Mouse (Mus musculus): ENCODE results near the gene Coq7.

Coq7 gene

DNA sequence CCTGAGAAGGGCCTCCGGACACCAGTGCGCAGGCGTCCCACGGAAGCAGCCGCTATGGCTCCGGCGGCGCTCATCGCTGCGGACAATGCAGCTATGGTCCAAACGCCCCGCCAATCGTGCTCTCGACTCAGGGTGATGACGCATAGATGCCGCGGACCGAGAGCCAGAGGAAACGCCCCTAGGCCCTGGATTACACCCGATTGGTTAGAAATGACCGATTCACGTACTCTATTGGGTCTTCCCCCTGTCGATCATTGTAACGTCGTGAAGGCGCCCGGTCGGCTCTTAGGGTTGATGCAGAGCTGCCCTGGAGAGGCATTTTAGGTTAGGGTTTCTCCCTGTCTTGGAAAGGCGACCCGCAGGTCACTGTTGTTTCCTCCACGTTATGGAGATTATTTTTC, at the start of gene Coq7:
Coq7 (minus strand) TSS at position 179 of the 401 bp plus-strand sequence.
- DNase-seq (ENCODE audit: low spot score): peak; percentile 98

DNA sequence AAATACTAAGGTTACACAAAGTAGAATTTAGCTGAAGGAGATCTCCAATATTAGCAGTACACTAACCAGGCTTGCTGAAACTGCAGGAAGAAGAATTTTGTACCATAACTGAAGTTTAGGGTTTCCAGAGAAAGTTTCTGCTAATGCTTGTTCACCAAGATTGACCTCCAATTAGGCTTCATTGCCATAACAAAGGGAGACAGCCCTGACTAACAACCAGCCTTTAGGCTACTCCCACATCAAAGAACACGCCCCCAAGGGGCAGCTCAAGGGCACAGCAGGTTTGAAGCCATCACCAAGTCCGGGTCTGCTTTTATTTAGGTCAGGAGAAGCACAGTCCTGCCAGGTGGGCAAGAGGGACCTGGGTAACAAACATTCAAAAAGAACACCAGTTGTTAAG, 46.8 kb upstream of the Coq7 start:
- no peak for DNase-seq (ENCODE audit: low spot score)

DNA sequence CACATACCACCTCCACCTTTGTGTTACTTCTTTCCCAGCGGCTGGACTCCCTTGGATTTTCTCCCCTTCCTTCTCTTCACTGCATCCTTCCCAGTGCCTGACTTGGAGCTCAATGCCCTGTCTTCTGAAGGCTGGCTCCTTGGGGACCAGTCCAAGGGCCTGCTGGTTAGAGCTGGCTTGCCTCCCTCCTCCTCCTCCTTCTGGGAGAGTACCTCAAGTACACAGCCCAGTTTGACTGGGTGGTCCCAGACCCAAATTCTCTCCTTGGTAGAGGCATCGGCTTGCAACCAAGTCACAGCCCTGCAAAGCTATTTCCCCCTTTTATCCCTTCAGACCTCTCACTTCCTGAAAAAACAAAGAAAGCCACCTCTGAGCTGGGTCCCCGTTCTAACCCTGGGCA, 45.1 kb upstream of the Coq7 start:
- DNase-seq (ENCODE audit: low spot score): no peak

DNA sequence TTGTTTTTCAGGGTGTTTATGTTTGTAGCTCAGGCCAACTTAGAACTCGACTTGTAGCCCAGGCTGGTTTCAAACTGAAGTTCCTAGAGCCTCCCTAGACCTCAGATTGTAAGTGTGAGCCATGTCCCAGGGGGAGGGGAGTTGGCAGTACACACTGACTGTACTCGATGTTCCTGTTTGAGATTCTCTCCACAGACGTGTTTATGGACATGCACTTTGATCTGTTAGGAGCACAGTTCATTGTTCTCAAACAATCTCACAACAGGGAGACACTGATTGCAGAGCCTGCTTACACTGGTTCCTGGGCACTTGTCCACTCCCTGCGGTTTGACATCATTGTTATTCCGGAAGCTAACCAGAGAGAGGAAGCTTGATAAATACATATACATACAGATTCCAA, 38.9 kb upstream of the Coq7 start:
- no peak for DNase-seq (ENCODE audit: low spot score)

DNA sequence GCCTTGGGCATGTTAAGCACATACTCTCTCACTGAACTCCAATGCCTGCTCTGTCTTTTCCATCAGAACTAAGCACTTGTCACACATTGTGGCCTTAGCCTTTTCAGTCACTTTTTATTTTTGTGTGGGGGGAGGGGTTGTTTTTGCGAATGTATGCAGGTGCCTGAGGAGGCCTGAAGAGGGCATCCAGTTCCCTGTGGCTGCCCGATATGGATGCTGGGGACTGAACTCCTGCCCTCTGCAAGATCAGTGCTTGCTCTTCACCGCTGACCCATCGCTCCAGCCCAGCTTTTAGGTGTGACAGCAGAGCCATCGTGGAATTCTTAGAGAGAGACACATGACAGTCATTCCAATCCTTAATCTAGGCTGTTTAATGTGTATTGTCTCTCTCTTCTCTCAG, 38.2 kb upstream of the Coq7 start:
- no peak for DNase-seq (ENCODE audit: low spot score)

DNA sequence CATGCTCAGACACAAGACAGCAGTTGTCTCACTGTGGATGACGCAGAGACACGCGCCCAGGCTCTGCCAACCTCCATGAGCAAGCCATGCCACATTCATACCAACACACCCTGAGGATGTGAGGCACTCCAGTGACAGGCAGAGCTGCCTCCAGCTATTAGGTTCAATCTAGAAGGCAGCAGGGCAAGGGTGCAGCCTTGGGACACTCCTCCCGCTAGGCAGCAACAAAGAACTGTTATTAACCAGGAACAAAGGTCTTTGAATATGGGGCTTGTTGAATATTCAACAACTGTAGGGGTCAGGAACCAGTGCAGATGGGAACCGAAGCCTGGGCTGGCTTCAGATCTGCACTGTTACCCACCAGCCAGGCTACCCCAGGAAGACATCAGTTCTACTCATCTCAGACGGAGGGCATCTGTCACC, 36.0 kb upstream of the Coq7 start:
- peak; percentile 64 for DNase-seq (ENCODE audit: low spot score)

DNA sequence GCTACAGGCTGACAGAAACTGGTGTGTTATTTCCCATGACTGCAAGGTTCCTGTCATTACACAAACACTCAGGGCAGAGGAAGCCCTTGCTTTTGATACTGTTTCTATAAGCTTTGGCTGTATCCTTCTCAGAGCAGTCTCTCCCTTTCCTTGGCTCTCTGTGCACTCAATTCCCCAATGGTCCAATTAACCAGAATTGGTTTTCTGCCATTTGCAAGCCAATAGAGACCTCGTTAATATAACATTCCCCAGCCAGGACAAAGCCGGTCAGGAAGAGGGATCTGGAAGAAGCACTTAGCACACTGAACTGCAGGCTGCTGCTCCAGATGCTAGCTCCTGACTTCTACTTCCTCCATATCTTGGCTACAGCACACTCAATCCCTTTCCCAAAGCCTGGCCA, 21.1 kb upstream of the Coq7 start:
- DNase-seq (ENCODE audit: low spot score): no peak

DNA sequence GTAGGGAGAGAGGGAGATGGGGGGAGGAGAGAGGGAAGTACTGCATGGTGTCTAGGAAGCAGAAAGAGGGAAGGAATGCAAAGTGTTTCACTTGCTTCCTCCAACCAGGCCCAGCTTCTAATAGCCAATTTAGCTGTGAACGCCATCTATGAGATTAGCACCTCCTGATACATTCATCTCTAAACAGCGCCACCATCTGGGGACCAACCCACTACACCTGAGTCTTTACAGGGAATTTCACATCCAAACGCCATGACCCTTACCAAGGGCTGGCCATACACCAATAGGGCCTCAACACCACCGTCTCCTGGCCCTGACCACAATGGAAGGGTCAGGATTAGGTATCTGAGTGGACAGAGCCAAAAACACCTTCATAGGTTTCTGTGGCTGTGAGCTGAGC, 20.7 kb upstream of the Coq7 start:
- DNase-seq (ENCODE audit: low spot score): no peak

DNA sequence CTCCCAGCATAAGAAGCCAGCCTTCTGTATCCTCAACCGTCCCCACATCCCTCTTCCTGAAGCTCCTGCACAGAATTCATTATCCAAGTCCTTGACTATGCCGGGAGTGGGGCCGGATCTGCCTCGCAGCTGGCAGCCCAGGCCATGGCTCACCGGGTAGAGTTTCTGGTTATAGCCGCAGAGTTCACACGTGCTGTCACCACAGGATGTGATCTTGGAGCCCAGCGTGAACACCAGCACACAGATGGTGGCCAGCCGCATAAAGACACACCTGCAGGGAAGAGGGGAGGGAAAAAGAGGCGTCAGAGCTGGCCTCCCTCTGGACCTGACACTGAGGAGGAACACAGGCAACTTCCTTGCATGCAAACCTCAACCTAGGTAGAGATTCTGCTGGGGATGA, 14.3 kb upstream of the Coq7 start:
- DNase-seq (ENCODE audit: low spot score): no peak

DNA sequence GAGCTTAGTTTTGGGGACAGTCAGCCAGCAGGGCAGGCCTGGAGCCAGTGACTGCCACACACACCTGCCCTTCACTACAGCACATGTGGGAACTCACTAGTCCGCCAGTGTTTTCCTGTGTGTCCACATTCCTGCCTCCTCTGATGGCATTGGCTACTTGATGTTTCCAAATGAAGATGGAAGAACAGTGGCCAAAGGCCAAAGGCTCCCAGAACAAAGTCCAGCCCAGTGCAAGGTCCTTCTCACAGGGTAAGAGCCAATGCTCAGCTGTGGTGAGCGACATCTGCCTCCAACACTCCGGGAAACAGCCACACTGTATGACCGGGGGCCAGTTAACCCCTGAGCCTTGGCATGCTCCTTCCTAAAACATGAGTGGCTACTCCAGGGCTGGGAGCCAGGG, 11.0 kb upstream of the Coq7 start:
- DNase-seq (ENCODE audit: low spot score): no peak

DNA sequence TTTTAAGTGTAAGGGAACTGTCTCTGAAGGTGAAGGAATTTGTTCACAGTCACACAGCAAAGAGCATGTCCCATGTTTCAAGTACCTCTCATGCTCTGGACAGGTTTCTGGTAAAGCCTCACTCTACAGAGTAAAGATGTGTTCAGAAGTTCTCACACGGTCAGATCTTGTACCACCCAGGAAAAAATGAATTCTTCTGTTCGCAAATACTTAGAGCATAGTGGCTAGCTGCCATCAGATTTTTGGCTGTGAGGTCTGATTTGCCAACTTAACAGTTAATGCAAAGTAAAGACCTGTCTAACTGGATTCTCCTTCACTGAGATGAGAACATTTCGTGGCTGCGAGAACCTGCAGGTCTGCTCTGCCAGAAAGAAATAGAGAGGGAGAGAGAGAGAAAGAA, 1.9 kb upstream of the Coq7 start:
- no peak for DNase-seq (ENCODE audit: low spot score)

DNA sequence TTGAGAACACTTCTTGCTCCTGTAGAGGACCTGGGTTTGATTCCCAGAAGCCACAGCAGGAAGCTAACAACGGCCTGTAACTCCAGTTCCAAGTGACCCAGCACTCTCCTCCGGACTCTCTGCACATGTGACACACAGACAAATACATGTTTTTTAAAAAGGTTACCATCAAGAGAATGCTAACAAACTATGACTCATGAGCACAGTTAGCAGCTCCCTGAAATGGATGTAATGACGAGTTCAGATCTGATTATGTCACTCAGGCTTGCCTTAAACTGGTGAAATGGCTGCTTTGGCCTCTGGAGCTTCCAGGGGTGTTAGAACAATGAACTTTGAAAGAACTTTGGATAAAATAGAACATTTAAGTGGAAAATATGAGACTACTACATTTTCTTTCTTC, 1.2 kb upstream of the Coq7 start:
- no peak for DNase-seq (ENCODE audit: low spot score)

DNA sequence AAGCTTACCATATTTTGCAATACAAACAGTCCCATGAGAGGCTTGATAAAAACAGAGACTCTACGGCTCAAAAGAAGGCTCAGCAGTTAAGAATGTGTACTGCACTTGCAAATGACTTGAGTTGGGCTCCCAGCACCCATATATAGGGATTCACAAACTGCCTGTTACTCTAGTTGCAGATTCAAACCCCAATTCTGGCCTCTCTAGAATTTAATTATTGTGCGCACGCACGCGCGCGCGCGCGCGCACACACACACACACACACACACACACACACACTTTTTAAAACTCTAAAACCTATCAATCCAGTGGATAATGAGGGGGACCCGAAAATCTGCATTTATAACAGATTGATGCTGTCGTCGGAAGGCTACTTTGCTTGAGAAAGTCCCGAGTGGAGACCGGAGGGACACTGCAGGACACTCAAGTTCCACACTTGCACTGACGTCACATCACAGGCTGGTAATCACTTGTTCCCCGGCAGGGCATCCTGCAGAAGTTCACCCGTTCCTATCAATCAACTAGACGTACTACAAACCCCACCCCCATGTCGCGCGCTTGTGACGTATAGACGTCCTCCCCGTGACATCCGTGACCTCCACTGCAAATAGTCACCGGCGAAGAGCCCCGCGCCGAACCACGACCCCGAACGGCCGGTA, 508 bp downstream of the Coq7 start:
- DNase-seq (ENCODE audit: low spot score): peak; percentile 99

DNA sequence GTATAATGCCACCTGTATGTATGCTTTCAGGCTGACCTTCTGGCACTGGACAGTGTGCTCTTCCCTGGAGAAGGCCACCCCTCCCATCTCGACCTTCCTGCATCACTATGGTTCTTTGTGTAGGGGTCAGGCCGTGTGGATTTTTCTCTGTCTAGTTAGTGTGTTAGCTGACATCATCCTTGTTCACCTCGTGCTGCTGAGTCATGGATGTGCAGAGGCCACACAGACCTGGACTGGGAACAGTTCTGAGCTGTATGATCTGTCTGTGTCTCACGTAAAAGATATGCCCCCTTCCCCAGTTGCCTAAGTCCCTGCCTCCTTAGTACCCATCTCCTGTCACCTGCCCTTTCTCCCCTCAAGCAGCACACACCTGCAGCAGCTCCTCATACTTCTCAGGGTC, 6.2 kb downstream of the Coq7 start:
- no peak for DNase-seq (ENCODE audit: low spot score)

DNA sequence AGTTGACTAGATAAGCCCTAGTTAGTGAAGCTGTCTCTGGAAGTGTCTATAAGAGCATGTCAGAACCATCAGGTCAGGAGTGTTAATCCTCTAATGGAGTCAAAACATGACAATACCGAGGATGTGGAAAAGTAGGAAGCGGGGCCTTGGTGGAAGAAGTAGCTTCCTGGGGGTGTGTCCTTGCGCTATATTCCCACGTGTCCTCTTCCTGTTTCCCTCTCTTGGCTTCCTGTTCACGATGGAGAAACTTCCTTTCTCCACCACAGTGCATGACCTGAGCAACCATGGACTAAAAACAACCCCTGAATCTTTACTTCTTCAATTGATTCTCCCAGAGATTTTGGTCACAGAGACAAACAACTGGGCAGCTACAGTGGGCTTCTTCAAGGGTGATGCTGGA, 11.1 kb downstream of the Coq7 start:
- DNase-seq (ENCODE audit: low spot score): no peak

DNA sequence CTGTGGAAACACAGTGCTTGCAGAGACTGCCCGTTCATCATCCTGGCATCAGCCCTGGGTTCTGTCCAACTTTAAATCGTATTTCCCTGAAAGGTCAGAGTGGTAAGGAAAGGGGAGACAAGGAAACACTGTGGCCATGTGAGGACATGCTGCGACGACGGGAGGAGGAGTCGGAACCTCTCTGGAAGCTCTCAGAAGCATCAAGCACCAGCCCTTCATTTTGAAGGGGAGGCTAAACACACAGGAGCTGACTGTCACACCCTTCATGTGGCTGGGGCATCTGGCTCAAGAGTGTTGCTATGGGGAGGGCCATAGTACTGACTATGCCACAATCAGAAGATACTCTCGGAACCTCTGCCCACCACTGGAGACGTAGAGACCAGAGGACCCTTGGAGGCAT, 13.5 kb downstream of the Coq7 start:
- no peak for DNase-seq (ENCODE audit: low spot score)

DNA sequence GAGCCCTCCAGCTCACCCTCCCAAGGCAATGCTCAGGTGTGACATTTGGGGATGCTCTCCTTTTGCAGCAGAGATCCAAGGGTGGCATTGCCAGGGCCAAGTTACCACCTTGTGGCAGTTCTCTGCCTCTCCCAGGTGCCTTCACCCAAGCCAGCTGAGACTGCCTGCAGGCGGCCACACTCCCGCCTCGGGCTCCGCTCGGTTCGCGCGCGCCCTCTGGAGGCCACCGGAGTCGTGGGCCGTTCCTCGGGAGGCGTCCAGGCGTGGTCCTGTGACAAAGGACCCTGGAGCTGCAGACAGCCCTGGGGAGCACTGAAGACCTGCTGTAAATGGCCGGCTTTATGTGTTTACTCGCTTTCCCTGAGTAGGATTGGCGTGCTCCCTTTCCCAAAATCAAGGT, 14.5 kb downstream of the Coq7 start:
- DNase-seq (ENCODE audit: low spot score): peak; percentile 58

DNA sequence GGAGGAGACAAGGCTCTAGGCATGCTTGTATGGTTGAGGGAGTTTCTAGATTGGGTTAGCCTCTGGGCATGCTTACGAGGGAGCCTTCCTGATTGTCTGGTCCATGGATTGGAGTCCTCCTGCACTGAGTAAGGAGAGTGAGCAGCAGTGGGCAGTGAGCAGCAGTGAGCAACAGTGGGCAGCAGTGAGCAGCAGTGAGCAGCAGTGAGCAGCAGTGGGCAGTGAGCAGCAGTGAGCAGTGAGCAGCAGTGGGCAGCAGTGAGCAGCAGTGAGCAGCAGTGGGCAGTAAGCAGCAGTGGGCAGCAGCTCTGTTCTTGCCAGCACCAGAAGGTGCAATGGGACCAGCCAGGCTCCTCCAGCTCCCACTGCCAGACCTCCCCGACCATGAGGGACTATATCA, 15.3 kb downstream of the Coq7 start:
- DNase-seq (ENCODE audit: low spot score): no peak

DNA sequence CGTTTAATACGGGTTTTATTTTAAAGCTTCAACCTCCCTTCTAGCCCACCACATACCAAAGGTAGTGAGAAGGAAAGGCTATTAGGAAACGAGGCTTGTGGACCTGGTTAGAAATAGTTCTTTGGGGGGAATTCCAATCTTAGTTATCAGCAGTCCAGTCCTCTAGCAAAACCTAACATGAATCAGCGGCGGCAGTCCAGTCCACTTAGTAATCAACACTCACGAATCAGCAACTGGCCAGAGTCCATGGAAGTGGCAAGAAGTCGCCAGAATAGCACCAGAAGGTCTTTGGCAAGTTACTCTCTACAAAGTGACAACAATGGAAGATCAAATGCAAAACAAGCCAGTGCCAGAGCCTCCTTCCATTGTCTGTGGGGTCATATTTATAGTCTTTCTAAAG, 24.6 kb downstream of the Coq7 start:
- no peak for DNase-seq (ENCODE audit: low spot score)

DNA sequence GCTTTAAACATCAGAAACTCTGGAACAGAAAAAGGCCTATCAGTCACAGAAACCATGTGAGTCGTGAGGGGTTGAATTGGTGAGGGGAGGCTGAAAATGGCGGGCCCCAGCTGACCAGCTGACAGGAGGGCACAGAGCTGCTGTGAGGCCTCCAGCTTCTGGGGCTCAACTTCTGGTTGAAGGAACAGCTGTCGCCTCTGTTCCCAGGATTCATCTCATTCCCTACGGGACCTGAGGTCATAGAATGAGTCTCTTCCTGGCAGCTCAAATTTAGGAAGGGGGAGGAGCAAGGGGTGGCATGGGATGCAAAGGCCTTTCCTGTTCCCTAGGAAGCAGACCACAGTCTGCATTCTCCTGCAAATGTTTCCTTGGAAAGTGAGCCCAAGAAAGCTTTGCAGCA, 29.3 kb downstream of the Coq7 start:
- no peak for DNase-seq (ENCODE audit: low spot score)

DNA sequence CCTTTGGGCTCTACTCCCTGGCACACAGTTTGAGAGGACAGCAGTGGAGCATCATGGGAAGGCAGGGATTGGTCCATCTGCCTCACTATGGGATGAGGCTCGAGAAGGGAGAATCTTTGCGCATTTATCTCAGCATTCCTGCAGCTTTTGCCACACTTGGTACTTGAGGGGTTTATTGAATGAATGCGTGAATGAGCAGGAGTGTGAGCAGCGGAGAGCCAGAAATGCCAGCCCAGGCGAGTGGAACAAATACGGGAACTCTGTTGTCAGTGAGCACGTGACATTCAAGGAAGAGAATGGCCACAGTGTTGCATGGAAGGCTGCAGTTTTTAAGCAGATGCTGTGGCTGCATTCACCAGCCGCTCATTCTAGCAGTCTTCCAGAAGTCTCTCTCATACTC, 30.8 kb downstream of the Coq7 start:
- no peak for DNase-seq (ENCODE audit: low spot score)

DNA sequence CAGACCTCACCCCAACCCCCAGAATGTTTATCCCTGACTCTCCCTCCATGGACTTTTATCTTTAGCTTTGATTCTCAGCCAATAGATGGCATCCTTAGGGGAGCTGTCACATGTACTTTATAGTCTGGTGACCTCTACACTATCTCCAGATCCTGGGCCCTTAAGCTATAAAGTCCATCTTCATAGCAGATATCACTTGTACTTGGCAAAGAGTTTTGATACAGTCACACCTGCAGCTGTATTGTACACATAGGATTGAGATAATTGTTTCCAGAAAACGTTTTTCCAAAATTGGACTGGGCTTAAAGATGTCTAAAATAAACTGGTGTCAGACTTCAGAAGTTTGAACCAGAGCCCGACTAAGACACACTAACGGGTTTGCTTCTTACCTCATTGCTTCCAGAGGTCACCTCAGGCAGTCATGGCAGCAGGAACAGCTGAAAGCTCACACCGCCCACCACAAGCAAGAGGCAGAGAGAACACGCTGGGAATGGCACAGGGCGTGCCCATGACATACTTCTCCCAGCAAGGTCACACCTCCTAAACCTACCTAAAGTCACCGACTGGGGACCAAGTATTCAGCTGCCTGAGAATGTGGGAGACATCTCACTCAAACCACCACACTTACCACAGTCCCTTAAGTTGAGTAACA, 33.2 kb downstream of the Coq7 start:
- no peak for DNase-seq (ENCODE audit: low spot score)

DNA sequence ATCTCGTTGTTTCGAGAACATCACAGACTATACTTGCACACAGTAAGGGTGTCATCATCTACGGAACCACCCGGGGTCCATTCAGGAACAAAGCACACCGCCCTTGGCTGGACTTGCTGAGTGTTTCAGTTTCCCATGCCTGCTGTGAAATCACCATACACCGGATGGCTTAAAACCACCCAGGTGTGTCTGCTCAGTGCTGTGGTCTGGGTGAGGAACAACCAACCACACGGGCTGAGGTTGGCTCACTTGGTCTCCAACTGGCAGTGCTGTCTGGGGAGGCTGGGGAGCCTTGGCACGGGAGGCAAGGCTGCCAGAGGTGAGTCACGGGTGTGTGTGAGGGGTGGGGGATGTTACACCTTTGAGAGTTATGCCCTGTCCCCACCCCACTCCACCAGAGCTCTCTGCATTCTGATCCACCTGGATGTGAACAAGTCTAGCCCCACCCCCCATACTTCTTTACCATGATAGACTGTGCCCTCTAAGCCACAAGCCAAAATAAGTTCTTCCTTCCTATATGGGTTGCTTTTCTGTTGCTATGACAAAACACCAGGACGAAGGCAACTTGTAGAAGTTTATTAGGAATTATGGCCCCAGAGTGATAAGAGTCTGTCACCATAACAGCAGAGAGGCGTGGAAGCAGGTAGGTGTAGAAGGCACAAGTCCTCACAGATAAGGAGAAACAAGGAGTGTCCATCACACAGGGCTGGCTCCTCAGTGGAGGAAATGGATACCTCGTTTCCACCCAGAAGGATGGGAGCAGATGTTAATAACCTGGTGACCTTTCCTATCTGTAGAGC, 34.0 kb downstream of the Coq7 start:
- no peak for DNase-seq (ENCODE audit: low spot score)

Measured in layer of hippocampus, adult 11-12 months (tissue).